Mouse (Mus musculus) central nervous system, embryonic 18 days (tissue): ENCODE measurements around the gene Gm9048. TPM values are rescaled to one million over a fixed set of nuclear protein-coding genes. Genes with fewer than 3 reads are reported as not detected.

Source experiments
- polyA plus RNA-seq: library from polyadenylated mRNA; depleted of rRNA; stranded (reverse); fragments of >200 nt; gene quantifications from 2 replicates; pipeline ENCODE4 v1.2.3, GENCODE M21; 2012; rRNA removed

Gm9048 gene
- 0.03 TPM in 1 of 2 replicates, not detected in the other for polyA plus RNA-seq

GRCm38 (mm10) chr10:118348579-118348978, at the start of gene Gm9048:
Gm9048 (minus strand) TSS chr10:118348679.

GRCm38 (mm10) chr10:118354005-118354404, 5.5 kb upstream of the Gm9048 start, which contains the start of gene Gm9049:
Gm9049 (minus strand) TSS chr10:118354105.

GRCm38 (mm10) chr10:118343155-118343554, 5.3 kb downstream of the Gm9048 start, which contains the start of gene Gm9046:
Gm9046 (minus strand) TSS chr10:118343255.

GRCm38 (mm10) chr10:118337731-118338130, 10.7 kb downstream of the Gm9048 start, which contains the start of gene Gm9045:
Gm9045 (minus strand) TSS chr10:118337831.

GRCm38 (mm10) chr10:118332308-118332707, 16.2 kb downstream of the Gm9048 start, which contains the start of gene Gm9044:
Gm9044 (minus strand) TSS chr10:118332408.

GRCm38 (mm10) chr10:118326869-118327268, 21.6 kb downstream of the Gm9048 start, which contains the start of gene Gm9040:
Gm9040 (minus strand) TSS chr10:118326969.

Other genes with a start within 250 kb of the Gm9048 start
- 40.4 and 44.6 TPM in 2 replicates for gene Mdm1, start 206.9 kb downstream of the Gm9048 start, polyA plus RNA-seq
- 0.06 and 0.27 TPM in 2 replicates for gene Il22, start 143.7 kb downstream of the Gm9048 start, polyA plus RNA-seq
- gene Gm32717, start 107.9 kb downstream of the Gm9048 start, polyA plus RNA-seq, result 0.06 and 0.09 TPM in 2 replicates
- 0.06 and 0.09 TPM in 2 replicates for gene Gm32802, start 90.0 kb downstream of the Gm9048 start, polyA plus RNA-seq
- 0.71 TPM in 1 of 2 replicates, not detected in the other for gene Iltifb, start 53.6 kb downstream of the Gm9048 start, polyA plus RNA-seq
- gene Gm9040, start 21.7 kb downstream of the Gm9048 start, polyA plus RNA-seq, result not detected in 2 replicates
- not detected in 2 replicates for gene Gm9044, start 16.3 kb downstream of the Gm9048 start, polyA plus RNA-seq
- not detected in 2 replicates for gene Gm9045, start 10.8 kb downstream of the Gm9048 start, polyA plus RNA-seq
- gene Gm9046, start 5.4 kb downstream of the Gm9048 start, polyA plus RNA-seq, result not detected in 2 replicates
- not detected in 2 replicates for gene Gm9049, start 5.4 kb upstream of the Gm9048 start, polyA plus RNA-seq
- gene Ifng, start 92.4 kb upstream of the Gm9048 start, polyA plus RNA-seq, result 0.06 TPM in 1 of 2 replicates, not detected in the other